Mouse (Mus musculus) olfactory bulb, adult 2 months (tissue): ENCODE results near the gene Slc35f6.

Experiments
- CTCF ChIP-seq: fragments of 200-500 bp; IDR thresholded peaks from 2 replicates; pipeline ENCODE4 v1.5.1; 2012; ENCODE audit warnings: low read depth, mild to moderate bottlenecking, low read length, moderate library complexity; ENCODE audit not compliant: insufficient read depth
- POLR2A ChIP-seq: fragments of 200-500 bp; IDR thresholded peaks from 2 replicates; pipeline ENCODE4 v1.6.1; 2012; ENCODE audit warnings: mild to moderate bottlenecking, low read depth, low read length, moderate library complexity; ENCODE audit not compliant: insufficient read depth

DNA sequence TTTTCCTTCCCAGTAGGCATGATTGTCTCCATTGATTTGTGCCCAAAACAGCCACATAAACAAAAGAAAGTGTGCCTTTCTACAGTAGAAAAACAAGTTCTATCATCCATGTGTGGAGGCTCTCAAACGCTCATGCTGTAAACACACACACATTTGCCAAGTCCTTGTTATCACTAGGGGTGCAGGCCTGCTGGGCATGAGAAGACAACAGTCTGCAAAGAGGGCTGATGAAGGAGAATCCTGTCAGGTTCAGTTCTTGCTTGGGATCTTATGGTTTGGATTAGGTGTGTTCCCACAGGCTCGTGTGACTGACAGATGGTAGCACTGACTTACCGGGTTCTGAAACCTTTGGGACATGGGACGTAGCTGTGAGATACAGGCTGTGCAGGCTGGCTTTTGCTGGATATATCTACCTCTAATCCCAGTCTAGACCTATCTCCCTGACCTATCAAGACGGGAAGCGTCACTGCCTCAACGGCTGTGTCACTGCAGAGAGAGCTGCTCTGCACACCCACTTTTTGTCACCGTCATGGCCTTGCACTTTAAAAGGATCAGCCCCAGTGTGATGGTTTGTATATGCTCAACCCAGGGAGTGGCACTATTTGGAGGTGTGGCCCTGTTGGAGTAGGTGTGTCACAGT, 52.7 kb downstream of the Slc35f6 start:
- TF ChIP-seq POLR2A (no peak), CTCF (no peak)
